Mouse (Mus musculus) CD4-positive, CD25-positive, alpha-beta regulatory T cell, adult 4 months (primary cell): Measurements from ENCODE around the gene Foxp1. TPM values are rescaled to one million over a fixed set of nuclear protein-coding genes. Genes with fewer than 3 reads are reported as not detected.

Experiments used
- ATAC-seq: one replicate; pipeline ENCODE4 v1.8.0; 2017
- polyA plus RNA-seq, 2 experiments: library from polyadenylated mRNA; unstranded; fragments of 100-300 nt; shearing (Covaris generic); gene quantifications; one replicate each; pipeline ENCODE4 v1.2.1; 2017

Foxp1 gene
- polyA plus RNA-seq, 2 experiments from 2014 or later, result 275 to 341 TPM

DNA sequence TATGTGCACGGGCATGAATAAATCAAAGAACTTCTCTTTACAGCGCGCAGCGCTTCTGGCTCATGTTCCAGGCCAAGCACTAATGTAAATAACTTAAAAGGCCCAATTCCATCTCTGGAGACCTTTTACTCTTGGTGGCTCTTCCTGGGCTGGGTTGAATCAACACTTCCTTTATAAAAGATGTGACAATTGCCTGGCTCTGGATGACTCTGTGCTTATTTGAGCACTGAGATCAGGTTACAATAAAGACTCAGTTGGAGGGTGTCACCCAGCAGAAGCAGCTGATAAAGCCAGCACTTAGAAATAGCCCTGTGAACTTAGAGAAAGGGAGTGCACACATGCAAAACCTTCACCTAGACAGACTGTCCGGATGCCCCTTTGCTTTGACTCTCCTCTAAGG is 441.3 kb downstream of the Foxp1 start:
- ATAC-seq, result no peak

DNA sequence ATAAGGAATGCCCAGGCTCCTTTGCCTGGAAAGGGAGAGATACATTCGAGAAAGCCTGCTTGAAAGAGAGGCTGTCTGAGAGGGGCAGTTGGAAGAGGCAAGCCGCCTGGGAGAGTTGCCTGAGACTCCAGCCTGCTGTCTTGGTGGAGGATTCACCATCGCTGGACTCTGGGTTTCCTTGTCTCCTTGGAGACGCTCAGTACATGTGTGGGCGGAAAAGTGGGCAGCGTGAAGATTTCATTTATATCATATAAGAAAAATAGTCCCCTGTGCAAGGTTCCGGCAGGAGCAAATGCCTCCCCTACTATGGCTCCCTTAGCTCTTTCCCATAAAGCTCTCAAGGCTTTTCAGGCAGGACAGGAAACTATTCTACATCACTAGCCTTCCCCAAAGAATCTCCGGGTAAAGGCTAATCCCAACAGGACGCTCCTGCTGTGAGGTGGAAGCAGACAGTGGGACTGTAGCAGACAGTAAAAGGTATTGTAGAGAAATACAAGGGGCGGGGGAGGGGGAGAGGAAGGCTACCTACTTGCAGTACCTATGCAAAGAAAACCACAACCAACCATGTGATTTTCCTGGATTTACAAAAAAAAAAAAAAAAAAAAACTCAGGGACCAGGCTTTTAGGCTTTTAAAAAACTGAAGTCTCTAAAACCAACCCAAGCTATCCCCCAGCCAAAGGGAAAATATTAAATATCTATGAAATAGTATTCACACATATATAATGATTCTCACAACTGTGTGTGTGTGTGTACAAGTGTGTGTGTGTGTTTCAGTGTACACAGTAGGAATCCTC is 443.3 kb downstream of the Foxp1 start:
- ATAC-seq, result no peak

DNA sequence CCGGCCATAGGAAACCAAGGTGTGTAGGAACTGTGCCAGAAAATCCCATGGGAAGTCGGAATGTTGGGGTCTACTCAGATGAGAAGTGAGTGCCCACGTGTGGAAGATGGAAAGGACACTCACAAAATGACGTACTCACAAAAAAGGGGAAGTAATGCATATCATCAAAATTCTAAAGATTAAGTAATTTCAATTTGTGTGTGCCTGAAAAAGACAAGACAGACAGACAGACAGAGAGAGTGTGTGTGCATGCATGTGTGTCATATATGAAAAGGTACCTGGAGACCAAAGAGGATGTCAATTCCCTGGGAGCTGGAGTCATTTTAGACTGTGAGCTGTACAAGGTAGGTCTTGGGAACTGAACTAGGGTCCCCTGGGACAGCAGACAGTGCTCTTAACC is 444.4 kb downstream of the Foxp1 start:
- ATAC-seq, result no peak

DNA sequence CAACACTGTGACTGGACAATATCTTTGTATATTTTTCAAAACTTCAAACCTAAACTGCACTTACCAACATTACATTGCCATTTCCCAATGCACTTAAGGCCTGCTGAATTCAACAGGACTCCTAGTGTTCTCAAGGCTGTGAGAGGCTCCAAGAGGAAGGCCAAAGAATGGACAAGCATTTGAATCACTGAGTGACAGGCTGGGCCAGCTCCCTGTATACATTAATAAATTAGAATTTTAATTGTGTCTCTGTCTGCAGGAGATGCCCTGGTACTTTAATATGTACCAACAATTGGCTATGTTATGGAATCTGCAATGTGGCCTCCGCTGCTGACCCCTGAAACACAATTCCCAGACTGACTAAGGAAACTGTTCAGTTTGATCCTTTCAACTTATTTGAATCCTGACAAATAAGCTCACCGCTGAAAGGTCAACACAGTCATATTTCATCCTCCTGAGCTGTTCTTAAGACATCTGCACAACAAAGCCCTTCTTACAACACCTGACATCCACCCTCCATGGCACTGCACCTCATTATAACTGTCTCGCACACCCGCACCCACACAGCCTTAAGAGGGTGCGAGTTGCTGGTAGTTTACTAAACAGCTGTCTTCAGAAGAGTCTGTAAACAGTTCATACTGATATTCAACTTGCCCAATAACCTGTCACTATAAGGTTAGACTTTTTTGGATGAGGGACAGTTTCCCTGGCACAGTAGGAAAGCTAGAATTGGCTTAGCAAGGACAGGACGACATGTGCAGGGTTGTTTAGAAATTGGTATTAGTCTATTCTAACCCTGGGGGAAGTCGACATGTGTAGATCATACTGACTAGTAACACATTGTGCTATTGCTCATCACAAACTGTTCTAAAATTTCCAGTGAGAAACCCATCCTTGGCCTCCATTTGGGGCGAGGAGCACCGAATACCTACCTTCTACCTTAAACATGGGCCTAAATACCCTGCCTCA is 448.9 kb downstream of the Foxp1 start:
- ATAC-seq, result no peak

DNA sequence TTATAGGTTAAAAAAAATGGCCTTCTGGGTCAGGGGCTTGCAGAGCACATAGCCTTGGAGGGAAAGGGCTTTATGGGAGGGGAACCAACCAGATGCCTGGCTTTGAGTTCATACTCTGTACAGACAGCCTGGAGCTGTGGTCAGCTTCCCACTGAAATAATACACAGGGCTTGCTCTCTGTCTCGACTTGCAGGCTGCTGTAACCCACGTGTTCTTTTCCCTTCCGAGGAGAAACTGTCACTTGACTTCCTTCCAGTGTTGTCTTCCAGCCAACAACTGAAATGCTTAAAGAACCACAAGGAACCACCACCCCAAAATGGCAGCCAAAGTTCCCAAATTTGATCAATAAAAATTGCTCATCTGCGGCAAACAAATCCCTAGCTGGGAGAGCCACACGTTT is 451.8 kb downstream of the Foxp1 start:
- no peak for ATAC-seq

DNA sequence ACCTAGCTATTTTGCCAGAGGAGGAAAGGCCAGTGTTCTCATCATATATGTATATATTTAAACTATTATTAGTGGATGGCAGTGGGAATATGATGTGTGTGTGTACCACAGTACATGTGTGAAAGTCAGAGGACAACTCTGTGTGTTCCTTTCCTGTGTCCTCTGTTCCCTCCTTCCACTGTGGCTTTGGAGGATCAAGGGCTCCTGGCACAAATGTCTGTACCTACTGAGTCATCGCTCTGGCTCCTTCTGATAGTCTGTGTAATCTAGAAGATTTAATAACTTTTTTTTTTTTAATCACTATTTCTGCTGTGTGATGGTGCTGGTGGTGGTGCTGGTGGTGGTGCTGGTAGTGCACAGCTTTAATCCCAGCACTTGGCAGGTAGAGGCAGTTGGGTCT is 452.8 kb downstream of the Foxp1 start:
- ATAC-seq, result no peak

DNA sequence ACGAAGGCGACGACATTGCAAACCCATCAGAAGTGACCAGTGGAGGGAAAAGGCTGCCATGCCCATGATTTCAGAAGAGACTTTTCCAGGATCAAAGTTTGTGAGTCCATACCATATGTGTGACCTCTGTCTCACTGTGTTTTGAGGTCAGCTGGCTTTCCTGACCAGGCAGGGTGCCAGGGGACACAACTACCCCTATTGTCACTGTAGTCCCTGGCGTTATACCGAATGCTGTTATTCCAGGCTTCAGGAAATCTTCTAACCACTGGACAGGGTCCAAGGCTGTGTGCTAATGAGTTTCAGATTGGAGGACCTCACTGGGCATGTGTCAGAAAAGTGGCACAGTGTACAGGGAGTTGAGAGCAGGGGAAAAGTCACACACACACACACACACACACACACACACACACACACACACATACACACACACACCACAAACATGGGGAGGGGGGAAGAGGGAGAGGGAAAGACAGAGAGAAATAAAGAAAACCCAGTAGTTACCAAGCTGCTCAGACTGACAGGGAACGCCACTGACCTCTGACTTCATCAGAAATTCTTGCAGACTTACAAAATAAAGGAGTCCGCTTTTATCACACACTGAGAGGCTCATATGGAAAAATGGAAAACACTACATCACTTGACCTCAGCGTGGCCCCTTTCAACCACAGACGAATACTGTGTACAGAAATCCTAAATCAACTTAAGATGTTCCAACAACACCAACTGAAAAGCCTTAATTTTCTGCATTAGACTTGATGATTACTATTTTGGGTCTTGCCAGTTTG is 456.8 kb downstream of the Foxp1 start:
- no peak for ATAC-seq

DNA sequence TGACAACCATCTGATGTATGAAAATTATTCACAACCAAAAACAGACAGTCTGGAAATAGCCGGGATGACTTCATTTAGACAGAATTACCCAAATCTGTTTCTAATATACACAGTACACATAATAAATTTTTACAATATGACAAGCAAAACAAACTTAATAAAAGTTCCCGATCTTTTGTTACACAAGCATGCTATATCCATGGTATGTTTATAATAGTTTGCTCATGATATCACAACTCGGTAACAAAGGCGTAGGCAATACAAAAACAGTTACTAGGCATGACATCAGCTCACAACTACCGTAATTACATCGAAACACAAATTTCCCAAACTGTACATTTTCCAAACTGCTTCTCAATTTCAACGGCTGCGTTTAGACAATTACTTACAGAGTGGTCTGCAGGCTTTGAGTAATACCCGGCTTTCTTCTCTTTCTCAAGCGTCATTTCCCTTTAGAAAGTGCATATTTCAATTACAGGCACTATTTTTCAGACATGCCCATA is 458.5 kb downstream of the Foxp1 start:
- no peak for ATAC-seq

DNA sequence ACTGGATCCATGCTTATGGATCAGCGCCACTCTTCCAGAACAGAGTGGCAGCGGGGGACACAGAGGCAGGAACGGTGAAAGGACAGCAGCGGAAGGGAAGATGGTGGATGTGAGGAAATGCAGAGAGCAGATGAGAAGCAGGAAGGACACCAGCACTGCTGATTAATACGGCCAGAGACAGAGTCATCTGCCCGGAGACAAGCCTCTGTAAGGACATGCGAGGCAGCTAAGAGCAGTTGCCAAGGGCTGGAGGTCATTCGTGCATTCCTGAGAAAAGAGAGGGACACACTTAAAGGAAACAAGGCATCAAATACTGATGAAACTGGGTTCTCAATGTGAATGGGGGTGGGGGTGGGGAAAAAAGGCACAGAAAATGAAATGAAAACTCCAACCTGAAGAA is 459.6 kb downstream of the Foxp1 start:
- no peak for ATAC-seq

DNA sequence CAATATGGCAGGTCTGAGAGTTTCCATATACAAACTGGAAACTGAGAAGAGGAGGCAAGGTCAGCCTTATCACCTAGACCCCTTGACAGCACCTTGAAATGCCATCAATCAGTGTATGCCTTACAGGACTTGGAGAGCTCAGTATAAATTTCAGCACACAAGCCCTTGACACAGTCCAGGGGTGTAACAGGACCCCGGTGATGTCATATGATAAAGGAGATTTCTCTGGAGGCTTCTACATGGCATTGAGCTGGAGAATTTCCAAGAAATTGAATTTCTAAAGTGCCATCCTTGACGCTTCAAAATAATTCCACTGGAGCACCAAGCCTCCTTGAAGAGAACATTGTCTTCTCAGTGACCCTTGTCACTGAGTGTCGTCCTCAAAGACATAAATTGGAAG is 463.8 kb downstream of the Foxp1 start:
- ATAC-seq, result no peak

DNA sequence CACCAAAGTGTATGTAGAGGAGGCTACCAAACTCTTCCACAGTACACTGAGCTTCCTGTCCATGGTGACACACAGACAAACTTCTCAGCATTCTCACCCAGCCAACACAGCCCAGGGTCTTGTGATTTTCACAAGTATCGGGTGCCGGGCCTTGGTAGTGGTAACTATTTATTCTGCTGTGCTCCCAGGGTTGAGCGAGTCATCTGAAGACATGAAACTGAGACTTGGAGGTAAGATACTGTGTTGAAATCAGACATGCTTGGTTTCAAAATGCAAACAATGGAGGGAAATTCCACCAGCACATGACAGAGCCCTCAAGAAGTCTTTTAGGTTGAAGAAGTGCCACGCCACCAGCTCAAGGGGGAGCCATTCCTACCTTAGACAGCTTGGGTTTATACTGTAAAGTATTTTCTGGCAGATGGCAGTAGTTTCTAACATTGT is 465.4 kb downstream of the Foxp1 start:
- peak; percentile 84 for ATAC-seq

DNA sequence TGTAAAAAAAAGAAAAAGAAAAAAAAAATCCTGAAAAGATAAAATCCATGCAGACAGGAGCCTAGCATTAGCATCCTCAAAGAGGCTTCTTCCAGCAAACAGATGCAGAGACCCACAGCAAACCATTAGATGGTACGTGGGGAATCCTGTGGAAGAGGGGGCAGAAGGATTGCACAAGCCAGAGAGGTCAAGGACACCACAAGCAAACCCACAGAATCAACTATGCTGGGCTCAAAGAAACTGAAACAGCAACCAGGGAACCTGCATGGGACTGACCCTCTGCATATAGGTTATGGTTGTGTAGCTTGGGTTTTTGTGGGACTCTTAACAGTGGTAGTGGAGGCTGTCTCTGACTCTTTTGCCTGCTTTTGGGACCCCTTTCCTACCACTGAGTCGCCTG is 466.1 kb downstream of the Foxp1 start:
- ATAC-seq, result no peak

DNA sequence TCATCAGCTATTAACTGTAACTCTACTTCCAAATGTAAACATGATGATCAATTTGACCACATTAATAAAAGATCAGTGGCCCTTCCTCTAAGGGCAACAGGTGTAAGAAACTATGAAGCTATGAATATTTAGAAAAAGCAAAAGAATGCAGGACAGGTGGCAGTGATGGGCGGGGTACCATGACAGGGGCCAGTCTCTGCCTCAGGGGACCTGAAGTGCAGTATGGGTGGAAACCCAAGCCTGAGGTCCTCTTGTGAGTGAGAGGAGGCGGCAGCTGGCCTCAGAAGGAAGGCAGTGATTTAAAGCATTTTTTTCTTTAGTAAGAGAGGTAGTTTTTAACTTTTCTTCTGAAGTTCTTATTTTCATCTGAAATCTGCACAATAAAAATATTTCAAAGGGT is 468.5 kb downstream of the Foxp1 start:
- ATAC-seq, result no peak

DNA sequence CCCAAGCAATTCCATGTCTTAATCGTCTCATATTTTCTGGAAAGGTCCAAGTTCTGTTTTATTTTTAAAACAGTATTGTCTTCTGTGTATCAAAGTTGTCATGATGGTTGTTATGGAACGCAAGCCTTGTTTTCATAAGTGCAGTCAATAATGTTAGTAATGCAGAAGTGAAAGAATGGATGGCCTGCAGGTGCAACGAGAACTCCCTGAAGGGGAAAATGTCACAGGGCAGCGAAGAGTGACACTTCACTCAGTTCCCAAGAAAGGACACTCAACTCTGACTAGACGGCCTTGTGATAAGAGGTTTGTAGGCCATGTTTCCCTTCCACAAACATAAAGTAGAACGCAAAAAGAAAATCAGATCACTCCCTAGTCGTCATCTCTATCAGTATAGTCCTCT is 469.4 kb downstream of the Foxp1 start:
- no peak for ATAC-seq

DNA sequence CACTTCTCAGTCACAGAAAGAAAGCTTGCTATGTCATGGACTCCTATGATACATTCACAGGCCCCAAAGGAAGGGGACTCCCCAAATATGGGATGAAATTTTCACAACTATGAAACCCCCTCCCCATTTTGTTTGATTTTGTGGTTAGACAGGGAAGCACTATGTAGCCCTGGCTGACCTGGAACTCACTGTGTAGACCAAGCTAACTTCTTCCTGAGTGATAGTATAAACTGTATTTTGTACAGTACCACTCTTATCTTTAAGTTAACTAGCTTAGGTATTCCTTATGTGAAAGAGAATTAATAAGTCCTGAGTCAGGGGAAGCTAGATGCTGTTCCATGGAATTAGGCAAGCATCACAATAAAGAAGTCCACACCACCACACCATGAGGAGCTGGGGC is 470.8 kb downstream of the Foxp1 start:
- no peak for ATAC-seq

DNA sequence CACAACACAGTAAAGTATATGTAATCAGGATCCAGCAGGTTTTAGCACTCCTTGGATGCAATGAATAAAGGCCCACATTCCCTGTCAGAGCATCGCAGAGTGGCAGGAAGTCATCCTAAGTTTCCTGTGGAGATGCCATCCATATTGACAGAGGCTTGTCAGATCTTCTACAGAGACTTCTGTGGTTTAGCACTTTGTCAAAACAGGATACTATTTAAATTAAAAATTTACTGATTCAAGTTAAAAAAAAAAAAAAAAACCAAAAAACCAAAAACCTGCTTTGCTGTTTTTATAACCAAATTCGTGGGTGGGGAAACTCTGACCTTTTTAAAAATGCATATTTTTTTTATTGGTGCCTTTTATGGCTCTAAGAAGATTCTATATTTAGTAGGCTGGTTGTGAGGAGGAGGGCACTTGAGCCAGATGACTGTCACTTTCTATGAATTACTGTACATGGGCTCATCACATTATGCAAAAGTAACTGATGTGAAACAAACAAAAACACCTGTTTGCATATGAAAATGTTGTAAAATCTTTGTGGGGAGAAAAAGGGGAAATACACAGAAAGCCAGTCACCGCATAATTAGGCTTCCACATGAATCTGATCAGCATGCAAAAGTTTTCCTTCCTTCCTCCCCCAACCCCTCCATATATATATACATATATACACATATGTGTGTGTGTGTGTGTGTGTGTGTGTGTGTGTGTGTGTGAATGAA is 472.1 kb downstream of the Foxp1 start:
- ATAC-seq, result peak; percentile 89

DNA sequence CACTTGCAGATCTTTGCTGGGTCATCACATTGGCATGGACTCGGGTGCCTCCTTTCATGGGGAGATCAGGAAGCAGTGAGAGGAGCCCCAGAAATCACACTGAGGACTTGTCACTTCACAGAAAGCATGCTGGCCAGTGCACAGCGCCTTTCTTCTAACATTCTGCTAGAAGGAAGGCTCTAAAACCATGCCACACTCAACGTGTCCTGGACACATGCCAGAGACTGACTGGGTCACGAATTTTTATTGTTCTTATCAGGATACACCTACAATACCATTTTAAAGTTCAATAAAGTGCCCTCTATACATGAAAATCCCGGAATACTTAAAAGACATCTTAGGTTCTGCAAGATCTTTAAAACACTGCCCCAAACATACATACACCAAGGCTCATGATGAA is 475.2 kb downstream of the Foxp1 start:
- ATAC-seq, result no peak

DNA sequence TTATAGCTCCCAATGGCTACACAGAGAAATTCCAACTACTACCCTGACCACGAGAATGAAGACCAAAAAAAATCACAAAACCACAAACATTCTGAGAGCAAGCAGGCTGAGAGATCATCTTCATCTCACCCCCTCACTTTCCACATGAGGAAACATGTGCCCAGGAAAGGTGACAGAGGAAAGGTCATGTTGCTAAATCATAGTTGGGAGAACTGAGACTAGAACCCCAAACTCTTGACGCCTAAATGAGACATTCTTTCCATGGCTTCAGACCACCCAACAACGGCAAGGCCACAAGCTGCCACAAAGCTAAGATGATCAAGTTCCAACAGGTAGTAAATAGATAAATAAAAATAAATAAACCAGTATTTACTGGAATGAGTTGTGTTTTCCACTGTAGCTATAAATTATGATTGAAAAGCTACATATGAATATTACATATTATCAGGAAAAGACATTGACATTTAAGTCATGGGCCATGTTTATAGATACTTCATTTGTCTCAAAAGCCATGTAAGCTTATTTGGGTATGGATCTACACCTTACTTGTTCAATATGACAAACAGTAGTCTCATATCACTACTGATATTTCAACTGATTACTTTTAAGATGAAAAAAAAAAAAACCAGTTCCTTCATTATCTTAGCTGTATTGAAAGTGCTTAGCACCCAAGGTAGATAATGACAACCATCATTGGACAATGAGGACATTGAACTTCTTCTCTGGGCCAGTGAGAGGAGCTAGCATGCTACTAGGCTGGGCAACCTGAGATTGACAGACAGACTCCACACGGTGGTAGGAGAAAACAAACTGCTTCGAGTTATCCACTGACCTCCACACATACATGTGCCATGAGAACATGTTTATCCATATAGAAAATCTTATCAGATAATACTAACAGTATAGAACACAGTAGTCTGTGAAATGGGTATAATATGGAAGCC is 476.4 kb downstream of the Foxp1 start:
- no peak for ATAC-seq

DNA sequence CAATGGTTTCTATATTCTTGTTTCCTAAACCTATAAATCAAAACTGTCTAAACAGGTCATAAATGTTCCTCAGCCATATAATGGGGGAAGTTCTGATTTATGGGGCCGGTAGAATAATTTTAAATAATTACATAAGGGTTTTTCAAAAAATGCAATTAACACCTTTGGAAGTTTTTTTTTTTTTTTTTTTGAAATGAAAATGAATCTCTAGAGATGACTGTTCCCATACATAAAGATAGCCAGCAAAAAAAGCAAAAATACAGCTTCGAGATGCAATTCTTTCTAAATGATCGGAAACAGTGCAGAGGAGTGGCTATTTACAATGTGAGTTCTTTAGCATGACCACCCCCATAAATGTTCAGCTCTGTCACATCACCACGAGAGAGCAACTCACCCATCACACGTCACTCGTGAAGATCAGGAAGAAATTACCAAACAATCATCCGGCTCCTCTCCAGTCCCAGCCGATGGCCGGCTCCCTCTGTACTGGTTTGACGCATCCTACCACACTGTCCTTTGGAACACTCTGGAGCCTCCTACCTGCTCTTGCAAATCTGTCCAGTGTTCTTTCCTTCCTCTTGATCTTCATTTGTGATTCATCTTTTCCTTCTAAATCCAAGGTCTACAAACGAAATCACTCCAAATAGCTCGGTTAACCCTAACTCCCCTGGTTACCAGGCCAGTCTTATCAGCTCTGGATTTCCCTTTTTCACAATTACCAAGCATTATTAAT is 478.4 kb downstream of the Foxp1 start:
- no peak for ATAC-seq

DNA sequence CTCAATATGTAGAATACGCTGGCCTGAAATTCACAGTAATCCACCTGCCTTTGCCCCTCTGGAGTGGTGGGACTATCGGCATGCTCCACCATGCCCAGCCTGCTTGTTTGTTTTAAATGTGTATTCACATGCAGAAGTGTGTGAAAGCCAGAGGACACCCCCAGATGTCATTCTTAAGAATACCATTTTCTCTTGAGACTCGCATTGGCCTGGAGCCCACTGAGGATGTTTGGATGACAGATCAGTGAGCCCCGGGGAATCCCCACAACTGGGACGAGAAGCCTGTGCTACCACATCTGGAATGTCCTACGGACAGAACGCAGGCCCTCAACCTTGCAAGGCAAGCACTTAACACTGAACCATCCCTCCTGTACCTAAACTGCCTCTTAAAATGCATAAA is 479.3 kb downstream of the Foxp1 start:
- no peak for ATAC-seq
